Mouse (Mus musculus): ENCODE data around the gene Cblb. TPM values are rescaled to one million over a fixed set of nuclear protein-coding genes. Genes with fewer than 3 reads are reported as not detected.

The Cblb gene
- total RNA-seq, 2 experiments from 2014 or later: 21.8 to 39.6 TPM

DNA sequence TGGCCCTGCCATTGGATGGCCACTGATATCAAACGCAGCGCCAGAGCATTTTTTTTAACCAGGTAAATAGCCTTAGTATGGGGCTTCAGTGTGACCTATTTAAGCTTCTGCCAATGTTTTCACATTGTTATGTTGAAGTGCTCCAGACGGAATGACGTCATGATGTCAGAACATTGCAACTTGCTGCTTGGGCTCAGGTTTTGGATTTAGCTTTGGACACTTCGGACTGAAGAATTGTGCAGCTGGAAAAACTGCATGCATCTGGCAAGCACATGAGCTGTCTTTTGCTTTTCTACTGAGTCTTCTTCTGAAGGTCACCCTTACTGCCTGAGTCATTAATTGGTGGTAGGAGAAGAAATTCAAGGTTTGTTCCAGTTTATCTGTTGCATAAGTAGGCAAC, 3.3 kb downstream of the Cblb start:
- ATAC-seq (replicated peaks; ENCODE audit: low FRiP score, poor library complexity, severe bottlenecking): no peak

- ATAC-seq (replicated peaks; ENCODE audit: low FRiP score, poor library complexity, severe bottlenecking): no peak
These were observed 5.3 kb downstream of the Cblb start for GRCm38 (mm10) chr16:52036295-52036694.

DNA sequence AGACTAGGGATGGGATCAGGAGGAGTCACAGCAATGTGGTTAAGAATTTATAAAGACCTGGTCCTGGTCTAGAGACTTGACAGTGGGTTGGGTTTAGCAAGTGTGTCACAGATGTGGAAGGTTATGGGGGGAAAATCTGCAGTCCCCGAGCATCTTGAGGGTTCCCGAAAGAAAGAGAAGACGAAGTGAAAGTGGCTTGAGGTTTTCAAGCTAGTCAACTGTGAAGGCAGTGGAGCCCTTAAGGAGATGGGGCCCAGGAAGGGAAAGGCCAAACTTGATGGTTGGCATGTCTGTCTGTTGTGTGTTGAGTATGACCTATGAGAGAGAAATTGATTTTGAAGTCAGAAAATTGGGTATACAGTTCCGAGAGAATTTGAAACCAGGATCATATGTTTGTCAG, 7.3 kb downstream of the Cblb start:
- no peak for ATAC-seq (replicated peaks; ENCODE audit: low FRiP score, poor library complexity, severe bottlenecking)

- no peak for ATAC-seq (replicated peaks; ENCODE audit: low FRiP score, poor library complexity, severe bottlenecking)
These were observed 7.8 kb downstream of the Cblb start for GRCm38 (mm10) chr16:52038821-52039220.

GRCm38 (mm10) chr16:52040937-52041336, 9.9 kb downstream of the Cblb start:
- ATAC-seq (replicated peaks; ENCODE audit: low FRiP score, poor library complexity, severe bottlenecking): no peak

DNA sequence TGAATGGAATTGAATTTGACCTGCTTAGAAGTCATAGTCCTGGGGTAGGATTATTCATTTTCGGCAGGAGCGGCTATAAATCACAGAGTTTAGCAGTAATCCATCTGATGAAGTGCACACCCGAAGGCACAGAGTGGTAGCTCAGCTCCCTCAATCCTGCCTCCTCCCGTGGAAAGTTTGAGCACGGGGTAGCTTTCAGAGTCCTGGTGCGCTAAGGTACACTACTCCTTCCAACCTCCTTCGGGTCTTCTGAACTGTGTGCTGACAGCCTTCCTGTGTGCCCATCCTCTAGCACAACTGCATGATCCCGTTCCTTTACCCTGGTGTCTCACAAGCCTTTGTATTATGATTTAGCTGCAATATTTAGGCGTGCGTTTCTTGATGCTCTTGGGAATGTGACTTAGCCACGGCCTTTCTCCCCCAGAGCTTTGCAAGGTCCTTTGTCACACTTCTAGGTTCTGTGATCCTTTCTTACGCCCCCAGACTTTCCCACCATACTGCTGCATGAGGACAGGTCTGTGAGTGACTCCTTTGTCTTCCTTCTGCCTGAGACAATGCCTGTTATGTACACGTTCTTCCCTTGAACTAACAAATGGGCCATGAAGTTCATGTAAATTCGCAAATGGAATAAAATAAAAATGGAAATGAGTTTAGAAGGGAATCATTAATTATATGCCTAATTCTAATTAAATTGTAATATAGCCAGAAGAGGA, 11.8 kb downstream of the Cblb start:
- no peak for ATAC-seq (replicated peaks; ENCODE audit: low FRiP score, poor library complexity, severe bottlenecking)

DNA sequence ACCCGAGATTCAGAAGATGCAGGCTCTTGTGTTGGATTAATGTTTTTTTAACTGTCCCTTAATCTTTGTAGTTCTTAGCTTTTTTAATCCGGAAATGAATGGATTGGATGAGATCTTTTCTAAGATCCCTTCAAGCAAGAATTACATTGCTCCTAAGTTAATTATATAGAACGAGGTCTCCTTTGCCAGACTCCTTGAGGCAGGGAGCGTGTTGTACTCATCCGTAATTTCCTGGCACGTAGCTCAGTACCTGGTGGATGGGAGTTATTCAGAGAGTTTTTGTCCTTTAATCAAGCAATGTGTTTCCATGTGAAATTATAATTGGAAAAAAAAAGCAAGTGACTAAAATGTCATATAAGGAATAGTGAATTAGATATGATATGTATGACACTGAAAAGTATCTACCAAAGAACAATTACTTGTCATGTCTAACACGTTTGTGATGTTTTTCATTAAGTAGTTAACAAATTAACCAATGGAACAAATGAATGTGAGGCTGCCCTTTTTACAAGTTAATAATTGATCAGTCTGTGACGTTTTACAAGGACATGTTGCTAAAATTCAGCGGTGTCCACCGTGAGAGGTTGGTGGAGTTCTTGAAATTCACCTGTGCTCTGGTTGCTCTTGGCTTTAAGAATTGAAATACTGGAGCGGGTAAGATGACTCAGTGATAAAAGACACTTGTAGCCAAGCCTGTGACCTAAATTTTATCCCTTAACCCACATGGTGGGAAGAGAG, 12.5 kb downstream of the Cblb start:
- no peak for ATAC-seq (replicated peaks; ENCODE audit: low FRiP score, poor library complexity, severe bottlenecking)

GRCm38 (mm10) chr16:52044518-52044917, 13.5 kb downstream of the Cblb start:
- ATAC-seq (replicated peaks; ENCODE audit: low FRiP score, poor library complexity, severe bottlenecking): no peak

DNA sequence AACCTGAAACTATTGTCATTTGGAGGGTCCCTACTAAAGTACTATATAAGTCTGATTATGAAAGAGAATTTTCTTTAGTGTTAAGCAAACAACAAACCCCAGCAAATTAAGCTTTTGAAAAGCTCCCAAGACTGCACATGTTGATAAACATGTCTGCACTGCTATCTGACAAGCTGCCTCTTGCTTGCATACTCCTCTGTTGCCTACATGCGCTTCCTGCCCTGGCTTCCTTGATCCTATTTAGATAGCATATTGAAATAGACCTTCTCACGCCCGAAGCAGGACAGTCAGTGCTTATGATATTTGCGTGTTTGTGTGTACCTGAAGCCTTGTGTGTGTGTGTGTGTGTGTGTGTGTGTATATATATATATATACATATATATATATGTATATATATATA, 14.0 kb downstream of the Cblb start:
- ATAC-seq (replicated peaks; ENCODE audit: low FRiP score, poor library complexity, severe bottlenecking): no peak

DNA sequence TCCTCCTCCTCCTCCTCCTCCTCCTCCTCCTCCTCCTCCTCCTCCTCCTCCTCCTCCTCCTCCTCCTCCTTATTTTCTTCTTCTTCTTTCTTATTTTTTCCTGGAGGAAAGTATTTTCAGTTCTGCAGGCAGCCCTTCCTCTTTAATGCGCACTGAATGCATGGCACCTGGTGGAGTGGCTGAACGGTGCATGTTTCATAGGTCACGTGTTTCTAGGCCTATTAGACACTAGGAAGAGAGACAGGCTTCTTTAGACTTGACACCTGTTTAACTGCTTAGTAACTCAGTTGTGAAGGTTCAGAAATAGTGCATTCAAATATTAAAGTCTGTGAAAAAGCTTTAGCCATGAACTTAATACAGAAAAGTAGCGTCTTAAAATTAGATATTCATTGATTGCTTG, 15.4 kb downstream of the Cblb start:
- ATAC-seq (replicated peaks; ENCODE audit: low FRiP score, poor library complexity, severe bottlenecking): no peak

DNA sequence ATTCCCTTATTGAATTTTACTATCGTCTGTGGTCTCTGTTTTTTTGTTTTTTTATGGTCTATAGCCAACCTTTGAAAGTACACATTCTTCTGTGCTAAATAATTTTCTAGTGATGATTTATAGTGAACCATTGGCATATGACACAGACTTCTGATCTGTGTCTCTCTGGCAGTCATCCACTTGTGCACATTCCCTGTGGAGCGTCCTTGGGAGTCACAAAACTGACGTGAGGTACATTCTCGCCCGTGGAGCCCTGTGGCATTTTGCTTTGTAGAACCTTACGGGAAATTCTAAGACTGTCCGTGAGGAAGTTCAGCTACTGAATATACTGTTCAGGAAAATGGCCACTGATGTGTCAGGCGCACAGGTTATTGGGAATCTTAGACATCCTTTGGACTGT, 20.1 kb downstream of the Cblb start:
- no peak for ATAC-seq (replicated peaks; ENCODE audit: low FRiP score, poor library complexity, severe bottlenecking)

- ATAC-seq (replicated peaks; ENCODE audit: low FRiP score, poor library complexity, severe bottlenecking): no peak
These were observed 21.7 kb downstream of the Cblb start for GRCm38 (mm10) chr16:52052734-52053133.

DNA sequence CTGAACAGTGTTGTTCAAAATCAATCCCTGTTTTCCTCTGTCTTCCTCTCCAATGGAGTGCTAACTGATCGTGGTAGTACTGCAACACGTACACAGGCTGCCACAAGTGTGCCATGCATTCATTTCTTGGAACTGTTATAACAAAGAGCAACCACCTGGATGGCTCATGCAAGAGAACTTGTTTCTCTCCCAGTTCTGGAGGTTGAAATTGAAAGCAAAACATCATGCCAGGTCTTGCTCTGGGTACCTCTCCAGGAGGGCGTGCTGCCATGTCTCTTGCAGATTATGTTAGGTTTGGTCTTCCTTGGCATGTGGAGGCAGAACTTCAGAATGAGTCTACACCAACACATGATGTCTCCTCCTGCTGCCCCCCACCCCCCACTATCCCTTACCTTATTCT, 24.2 kb downstream of the Cblb start:
- ATAC-seq (replicated peaks; ENCODE audit: low FRiP score, poor library complexity, severe bottlenecking): no peak

DNA sequence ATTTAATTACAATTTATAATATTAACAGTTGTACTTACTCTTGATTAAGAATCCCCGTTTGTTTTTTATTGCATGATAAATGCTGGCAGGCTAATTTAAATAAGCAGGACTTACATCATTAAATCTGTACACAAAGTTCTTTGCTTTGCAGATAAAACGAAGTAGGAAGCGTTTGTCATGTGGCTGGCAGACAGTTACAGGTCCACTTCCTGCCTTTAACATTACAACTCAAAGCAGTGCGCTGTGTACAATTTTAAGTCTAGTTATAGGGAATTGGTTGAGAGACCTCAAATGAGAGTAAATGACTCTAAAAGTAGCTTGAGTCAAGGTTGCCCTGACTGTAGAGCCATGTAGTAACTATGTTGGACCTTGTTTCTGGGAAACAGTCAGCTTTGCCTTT, 25.1 kb downstream of the Cblb start:
- no peak for ATAC-seq (replicated peaks; ENCODE audit: low FRiP score, poor library complexity, severe bottlenecking)

DNA sequence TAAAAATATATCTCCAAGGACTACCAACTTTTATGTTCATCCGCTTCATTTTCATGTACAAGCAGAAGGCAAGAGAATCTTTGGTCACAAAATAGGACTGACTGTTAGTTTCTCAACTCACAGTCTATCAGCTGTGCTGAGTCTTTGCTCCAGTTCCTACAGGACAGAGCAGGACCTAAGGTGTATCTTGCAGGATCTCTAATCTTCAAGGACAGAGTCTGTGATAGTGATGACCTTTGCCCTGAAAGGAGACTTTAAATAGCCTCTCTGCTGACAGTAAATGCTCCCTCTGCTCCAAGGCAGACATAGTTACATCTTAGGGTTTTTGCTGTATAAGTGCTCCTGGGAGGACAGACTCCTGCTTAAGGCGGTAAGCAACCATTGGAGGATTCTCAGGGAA, 26.3 kb downstream of the Cblb start:
- ATAC-seq (replicated peaks; ENCODE audit: low FRiP score, poor library complexity, severe bottlenecking): no peak

GRCm38 (mm10) chr16:52059535-52059934, 28.5 kb downstream of the Cblb start:
- peak; percentile 62 for ATAC-seq (replicated peaks; ENCODE audit: low FRiP score, poor library complexity, severe bottlenecking)

DNA sequence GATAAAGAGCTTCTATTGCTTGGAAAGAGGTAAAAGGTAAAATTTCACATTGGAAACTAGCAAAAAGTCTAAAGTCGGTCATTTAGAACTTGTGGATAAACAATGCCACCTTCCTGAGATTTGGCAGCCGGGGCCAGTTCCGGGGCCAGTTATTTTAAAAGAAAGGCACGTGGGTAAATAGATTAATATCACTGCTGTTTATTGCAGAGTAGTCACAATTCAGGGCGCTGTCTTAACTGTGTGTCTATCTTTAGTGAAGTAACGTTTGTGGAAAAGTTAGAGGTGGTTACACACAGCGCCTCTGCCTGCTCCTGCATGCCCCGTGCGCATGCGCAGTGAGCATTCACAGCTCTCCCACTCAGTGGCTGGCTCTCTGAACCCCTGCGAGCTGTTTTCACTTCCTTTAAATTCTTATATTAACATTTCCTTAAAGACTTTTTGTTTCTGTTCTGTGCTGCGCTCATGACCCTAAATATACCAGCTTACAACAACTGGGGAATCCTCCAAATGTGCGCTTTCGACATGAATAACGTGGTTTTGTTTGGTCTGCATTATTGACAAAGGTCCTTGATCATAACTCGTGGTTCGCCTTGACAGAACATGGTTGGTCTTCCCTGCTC, 29.2 kb downstream of the Cblb start:
- peak; percentile 87 for ATAC-seq (replicated peaks; ENCODE audit: low FRiP score, poor library complexity, severe bottlenecking)

DNA sequence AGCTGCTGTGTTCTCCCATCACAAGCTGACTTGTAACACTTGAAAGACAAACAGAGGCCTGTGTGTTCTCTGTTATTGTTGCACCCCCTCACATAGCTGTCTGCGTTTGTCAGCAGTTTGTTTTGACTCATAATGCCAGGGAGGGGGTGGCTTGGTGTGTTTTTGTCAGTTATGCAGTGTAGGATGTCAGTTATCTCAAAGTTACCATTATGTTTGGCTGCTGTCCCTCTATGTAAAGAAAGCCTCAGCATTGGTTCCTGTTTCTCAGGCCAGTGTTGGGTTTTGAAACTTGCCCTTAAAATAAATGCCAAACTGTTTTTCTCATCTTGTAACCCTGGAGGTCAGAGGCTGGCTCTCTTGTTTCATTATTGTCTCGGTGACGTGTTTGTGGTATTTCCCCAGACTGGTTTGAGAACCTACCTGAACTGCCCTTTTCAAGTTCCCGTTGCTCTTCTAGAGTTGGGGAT, 30.0 kb downstream of the Cblb start:
- 0 out of 2 replicates have a peak, but pooled peaks have one; percentile 44 for ATAC-seq (replicated peaks; ENCODE audit: low FRiP score, poor library complexity, severe bottlenecking)

DNA sequence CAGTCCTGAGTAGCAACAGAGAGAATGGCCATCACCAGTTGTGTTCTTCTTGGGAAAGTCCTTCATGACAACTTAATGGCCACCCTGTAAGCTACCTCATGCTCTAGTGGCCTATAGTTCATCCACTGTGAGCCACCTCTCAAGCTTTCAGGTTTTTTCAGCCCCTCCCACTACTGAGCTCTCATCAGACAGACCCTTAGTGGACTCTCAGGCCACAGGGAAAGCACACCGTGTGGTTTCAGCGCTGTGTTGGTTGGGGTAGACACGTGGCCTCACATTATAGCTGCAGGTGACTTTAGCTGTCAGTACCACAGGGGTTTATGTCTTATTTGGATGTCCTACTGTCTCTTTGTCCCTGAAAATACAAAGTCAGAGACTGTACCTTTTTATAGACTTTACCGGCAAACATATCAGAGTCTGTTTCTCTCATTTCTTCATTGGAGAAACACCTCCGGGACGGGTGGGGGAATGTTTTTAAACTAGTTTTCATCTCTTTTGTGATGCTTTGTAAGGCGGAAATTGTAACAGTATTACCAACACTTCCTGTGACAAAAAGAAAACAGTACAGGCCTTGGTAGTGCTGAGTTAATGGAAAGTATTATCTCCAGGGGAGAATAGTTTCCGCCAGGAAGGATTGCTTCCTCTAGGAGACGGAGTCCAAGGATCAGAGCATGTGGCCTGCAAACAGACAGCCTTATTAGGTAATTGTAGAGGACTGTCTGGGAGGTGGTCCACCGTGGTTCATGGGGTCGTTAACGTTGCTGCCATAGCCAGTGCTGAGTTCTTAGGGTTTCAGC, 33.5 kb downstream of the Cblb start:
- ATAC-seq (replicated peaks; ENCODE audit: low FRiP score, poor library complexity, severe bottlenecking): no peak
